Mouse (Mus musculus): ENCODE measurements around the gene Ap1m1. TPM values are rescaled to one million over a fixed set of nuclear protein-coding genes. Genes with fewer than 3 reads are reported as not detected.

The Ap1m1 gene
- polyA plus RNA-seq, 1 experiment, result 242 TPM

- TF ChIP-seq CTCF (IDR thresholded peaks at IDR 0.05; ENCODE audit: borderline replicate concordance, extremely low read depth, insufficient read depth, insufficient read length) (no peak), POLR2A (IDR thresholded peaks at IDR 0.05; ENCODE audit: borderline replicate concordance, extremely low read depth, insufficient read depth, insufficient read length, poor library complexity, severe bottlenecking) (no peak)
- no peak for DNase-seq (ENCODE audit: low read depth)
Observed at GRCm38 (mm10) chr8:72271691-72272090, 31.9 kb downstream of the Ap1m1 start.

GRCm38 (mm10) chr8:72272361-72272760 lies 32.5 kb downstream of the Ap1m1 start:
- TF ChIP-seq POLR2A (IDR thresholded peaks at IDR 0.05; ENCODE audit: borderline replicate concordance, extremely low read depth, insufficient read depth, insufficient read length, poor library complexity, severe bottlenecking), result no peak
- TF ChIP-seq CTCF (IDR thresholded peaks at IDR 0.05; ENCODE audit: borderline replicate concordance, extremely low read depth, insufficient read depth, insufficient read length), result peak; percentile 64
- DNase-seq (ENCODE audit: low read depth), result peak; percentile 52

DNA sequence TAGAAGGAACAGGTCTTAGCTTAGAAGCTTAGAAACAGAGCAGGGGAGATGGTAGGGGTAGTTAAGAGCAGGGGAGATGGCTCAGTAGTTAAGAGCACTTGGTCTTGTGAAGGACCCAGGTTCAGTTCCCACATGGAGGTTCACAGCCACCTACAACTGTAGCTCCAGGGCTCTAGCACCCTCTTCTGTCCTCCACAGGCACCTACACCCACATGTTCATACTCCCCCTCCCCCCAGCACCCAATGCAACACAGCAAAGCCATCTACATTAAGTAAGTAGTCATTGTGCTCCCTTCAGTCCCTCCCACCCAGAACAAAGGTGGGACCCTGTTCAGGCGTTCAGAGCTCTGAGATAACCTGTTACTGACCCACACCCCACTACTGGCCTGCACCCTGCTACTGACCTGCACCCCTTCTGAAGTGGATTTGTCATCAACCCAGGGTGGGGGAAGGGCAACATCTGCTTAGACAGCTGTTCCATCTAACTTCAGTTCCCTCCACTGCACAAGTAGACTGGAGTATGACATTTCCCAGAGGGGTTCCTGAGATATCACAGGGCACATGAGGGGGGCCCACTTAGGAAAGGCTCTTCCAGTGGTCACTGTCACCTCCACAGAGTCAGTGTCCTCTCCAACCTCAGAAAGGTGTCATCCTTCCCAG lies 33.4 kb downstream of the Ap1m1 start:
- no peak for TF ChIP-seq CTCF (IDR thresholded peaks at IDR 0.05; ENCODE audit: borderline replicate concordance, extremely low read depth, insufficient read depth, insufficient read length)
- no peak for TF ChIP-seq POLR2A (IDR thresholded peaks at IDR 0.05; ENCODE audit: borderline replicate concordance, extremely low read depth, insufficient read depth, insufficient read length, poor library complexity, severe bottlenecking)
- DNase-seq (ENCODE audit: low read depth), result no peak

DNA sequence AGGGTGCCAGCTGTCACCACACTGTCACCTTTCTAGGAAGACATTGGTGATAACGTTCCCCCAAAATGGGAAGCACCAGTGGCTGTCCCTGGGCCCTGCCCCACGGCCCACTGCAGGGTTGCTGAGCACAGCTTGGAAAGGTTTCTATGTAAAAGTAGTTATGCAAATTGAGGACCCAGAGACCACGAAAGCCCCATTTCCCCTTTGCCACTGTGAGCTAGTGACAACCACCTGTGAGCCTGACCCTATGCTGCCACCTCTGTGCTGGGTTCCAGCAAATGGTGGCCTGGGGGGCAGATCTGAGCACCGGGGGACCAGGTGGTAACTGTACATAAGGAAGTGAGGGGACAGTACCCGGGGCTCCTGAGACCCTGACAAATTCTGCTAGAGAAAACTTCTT lies 34.0 kb downstream of the Ap1m1 start:
- TF ChIP-seq CTCF (IDR thresholded peaks at IDR 0.05; ENCODE audit: borderline replicate concordance, extremely low read depth, insufficient read depth, insufficient read length) (no peak), POLR2A (IDR thresholded peaks at IDR 0.05; ENCODE audit: borderline replicate concordance, extremely low read depth, insufficient read depth, insufficient read length, poor library complexity, severe bottlenecking) (no peak)
- DNase-seq (ENCODE audit: low read depth), result no peak

DNA sequence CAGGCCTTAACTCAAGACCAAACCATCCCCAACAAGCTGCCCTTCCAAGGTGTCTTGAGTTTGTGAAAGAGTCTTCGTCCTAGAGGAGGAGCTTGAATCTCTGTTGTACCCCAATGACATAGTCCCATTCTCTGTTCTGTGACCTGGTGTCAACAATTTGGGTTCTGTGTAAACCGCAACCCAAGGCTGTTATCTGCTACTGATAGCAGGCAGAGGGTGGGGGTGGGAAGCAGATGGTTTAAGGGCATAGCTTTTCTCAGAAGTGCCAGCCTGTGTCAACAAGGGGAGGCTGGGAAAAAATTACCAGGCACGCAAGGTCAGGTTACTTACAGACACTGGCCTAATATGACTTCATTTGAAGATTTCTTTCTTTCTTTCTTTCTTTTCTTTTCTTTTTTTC lies 37.4 kb downstream of the Ap1m1 start:
- DNase-seq (ENCODE audit: low read depth), result no peak
- TF ChIP-seq POLR2A (IDR thresholded peaks at IDR 0.05; ENCODE audit: borderline replicate concordance, extremely low read depth, insufficient read depth, insufficient read length, poor library complexity, severe bottlenecking) (no peak), CTCF (IDR thresholded peaks at IDR 0.05; ENCODE audit: borderline replicate concordance, extremely low read depth, insufficient read depth, insufficient read length) (no peak)

- no peak for DNase-seq (ENCODE audit: low read depth)
- TF ChIP-seq CTCF (IDR thresholded peaks at IDR 0.05; ENCODE audit: borderline replicate concordance, extremely low read depth, insufficient read depth, insufficient read length) (no peak), POLR2A (IDR thresholded peaks at IDR 0.05; ENCODE audit: borderline replicate concordance, extremely low read depth, insufficient read depth, insufficient read length, poor library complexity, severe bottlenecking) (no peak)
Observed at GRCm38 (mm10) chr8:72279151-72279550, 39.3 kb downstream of the Ap1m1 start.

DNA sequence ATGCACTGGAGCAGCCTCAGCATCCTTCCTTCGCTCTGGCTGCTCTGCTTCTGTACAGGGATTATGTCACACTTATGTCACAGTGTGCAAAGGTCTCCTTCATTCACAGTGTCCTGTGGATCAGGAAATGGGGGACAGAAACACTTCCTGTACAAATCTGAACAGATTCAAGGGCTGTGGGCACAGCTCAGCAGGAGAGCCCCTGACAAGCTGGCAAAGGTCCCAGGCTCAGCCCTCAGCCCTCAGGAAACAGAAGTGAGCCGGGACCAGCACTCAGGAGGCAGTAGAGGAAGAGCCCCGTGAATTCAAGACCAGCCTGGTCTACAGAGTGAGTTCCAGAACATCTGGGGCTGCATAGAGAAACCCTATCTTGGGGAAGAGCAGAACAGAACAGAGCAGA lies 41.8 kb downstream of the Ap1m1 start:
- no peak for TF ChIP-seq POLR2A (IDR thresholded peaks at IDR 0.05; ENCODE audit: borderline replicate concordance, extremely low read depth, insufficient read depth, insufficient read length, poor library complexity, severe bottlenecking)
- peak; percentile 51 for DNase-seq (ENCODE audit: low read depth)

GRCm38 (mm10) chr8:72285285-72285684 lies 45.5 kb downstream of the Ap1m1 start:
- no peak for DNase-seq (ENCODE audit: low read depth)
- TF ChIP-seq POLR2A (IDR thresholded peaks at IDR 0.05; ENCODE audit: borderline replicate concordance, extremely low read depth, insufficient read depth, insufficient read length, poor library complexity, severe bottlenecking), result no peak
- no peak for TF ChIP-seq CTCF (IDR thresholded peaks at IDR 0.05; ENCODE audit: borderline replicate concordance, extremely low read depth, insufficient read depth, insufficient read length)

- DNase-seq (ENCODE audit: low read depth), result no peak
- TF ChIP-seq CTCF (IDR thresholded peaks at IDR 0.05; ENCODE audit: borderline replicate concordance, extremely low read depth, insufficient read depth, insufficient read length) (no peak), POLR2A (IDR thresholded peaks at IDR 0.05; ENCODE audit: borderline replicate concordance, extremely low read depth, insufficient read depth, insufficient read length, poor library complexity, severe bottlenecking) (no peak)
Observed at GRCm38 (mm10) chr8:72289051-72289450, 49.2 kb downstream of the Ap1m1 start.

DNA sequence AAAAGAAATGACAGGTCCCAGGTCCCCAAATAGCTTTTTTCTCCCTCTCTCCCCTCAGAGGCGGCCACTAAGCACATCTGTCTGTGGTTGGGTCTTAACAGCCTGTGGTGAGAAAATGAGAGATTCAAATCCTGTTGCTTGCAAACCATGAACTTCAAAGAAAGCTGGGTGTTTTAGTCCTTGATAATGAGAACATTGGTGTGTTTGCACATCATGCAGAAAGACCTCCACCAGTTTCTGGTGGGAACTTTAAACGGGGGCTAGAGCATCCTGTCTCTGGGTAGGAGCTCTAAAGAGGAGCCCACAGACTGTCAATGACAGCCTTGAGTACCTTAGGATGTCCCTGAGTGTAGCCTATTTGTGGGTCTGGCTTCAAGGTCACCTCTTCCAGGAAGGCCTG lies 51.3 kb downstream of the Ap1m1 start:
- no peak for DNase-seq (ENCODE audit: low read depth)
- no peak for TF ChIP-seq POLR2A (IDR thresholded peaks at IDR 0.05; ENCODE audit: borderline replicate concordance, extremely low read depth, insufficient read depth, insufficient read length, poor library complexity, severe bottlenecking)
- TF ChIP-seq CTCF (IDR thresholded peaks at IDR 0.05; ENCODE audit: borderline replicate concordance, extremely low read depth, insufficient read depth, insufficient read length), result no peak

DNA sequence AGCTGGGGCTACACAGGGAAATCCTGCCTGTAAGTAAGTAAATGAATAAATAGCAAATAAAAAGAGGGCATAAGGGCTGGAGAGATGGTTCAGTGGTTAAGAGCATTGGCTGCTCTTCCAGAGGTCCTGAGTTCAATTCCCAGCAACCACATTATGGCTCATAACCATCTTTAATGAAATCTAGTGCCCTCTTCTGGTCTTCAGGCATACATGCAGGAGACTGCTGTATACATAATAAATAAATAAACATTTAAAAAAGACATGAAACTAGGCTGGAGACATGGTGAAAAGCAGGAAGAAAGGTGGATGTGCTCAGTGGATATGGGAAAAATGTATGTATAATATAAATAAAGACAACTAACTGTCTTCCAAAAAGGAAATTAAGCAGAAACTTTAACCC lies 53.5 kb downstream of the Ap1m1 start:
- DNase-seq (ENCODE audit: low read depth), result no peak
- TF ChIP-seq CTCF (IDR thresholded peaks at IDR 0.05; ENCODE audit: borderline replicate concordance, extremely low read depth, insufficient read depth, insufficient read length) (no peak), POLR2A (IDR thresholded peaks at IDR 0.05; ENCODE audit: borderline replicate concordance, extremely low read depth, insufficient read depth, insufficient read length, poor library complexity, severe bottlenecking) (no peak)

GRCm38 (mm10) chr8:72295125-72295524 lies 55.3 kb downstream of the Ap1m1 start:
- TF ChIP-seq CTCF (IDR thresholded peaks at IDR 0.05; ENCODE audit: borderline replicate concordance, extremely low read depth, insufficient read depth, insufficient read length), result no peak
- no peak for TF ChIP-seq POLR2A (IDR thresholded peaks at IDR 0.05; ENCODE audit: borderline replicate concordance, extremely low read depth, insufficient read depth, insufficient read length, poor library complexity, severe bottlenecking)
- DNase-seq (ENCODE audit: low read depth), result no peak

Data from brain, embryonic 14.5 days (tissue).